Mouse (Mus musculus): ENCODE data around the gene Anks1.

The Anks1 gene

DNA sequence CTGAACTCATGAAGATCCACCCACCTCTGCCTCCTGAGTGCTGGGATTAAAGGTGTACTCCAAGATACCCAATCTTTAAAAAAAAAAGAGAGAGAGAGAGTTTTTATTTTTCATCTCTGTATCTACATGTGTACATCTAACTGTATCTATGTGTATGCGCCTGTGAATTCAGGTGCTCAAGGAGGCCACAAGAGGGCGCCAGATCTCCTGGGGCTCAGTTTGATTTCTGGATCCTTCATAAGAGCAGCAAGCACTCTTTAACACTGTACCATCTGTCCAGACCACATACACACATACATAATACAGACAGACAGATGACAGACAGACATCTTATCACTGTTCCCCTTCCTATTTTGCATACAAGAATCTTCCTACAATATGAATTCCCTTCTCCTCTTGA is 183.2 kb downstream of the Anks1 start:
- DNase-seq (ENCODE audit: low read depth, low spot score): no peak

DNA sequence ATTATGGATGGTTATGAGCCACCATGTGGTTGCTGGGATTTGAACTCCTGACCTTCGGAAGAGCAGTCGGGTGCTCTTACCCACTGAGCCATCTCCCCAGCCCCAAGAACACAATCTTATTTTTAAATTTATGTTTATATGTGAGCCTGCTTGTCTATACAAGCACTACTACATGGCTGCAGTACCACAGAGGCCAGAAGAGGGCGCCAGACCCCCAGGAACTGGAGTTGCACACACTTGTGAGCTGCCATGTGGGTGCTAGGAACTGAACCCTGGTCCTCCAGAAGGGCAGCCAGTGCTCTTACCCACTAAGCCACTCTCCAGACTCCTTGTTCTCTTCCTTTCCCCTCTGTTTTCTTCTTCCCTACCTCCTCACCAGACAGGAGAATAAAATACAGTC is 184.7 kb downstream of the Anks1 start:
- DNase-seq (ENCODE audit: low read depth, low spot score): no peak

DNA sequence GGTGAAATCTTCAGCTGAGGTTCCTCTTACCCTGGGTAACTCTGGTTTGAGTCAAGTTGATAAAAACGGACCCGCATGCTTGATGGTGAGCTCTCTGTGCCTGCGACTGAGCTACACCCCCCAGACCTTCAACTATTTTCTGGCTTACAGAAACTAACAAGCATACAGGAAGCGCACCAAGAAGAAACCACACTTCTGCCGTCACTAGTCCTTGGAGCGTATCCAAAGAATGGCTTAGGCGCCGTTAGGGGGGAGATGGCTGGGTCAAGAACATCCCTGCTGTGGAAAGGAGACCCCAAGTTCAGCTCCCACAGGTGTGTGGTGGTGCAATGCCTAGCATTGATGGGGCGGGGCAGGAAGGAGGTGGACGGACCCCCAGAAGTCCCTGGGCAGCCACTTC is 187.3 kb downstream of the Anks1 start:
- no peak for DNase-seq (ENCODE audit: low read depth, low spot score)

DNA sequence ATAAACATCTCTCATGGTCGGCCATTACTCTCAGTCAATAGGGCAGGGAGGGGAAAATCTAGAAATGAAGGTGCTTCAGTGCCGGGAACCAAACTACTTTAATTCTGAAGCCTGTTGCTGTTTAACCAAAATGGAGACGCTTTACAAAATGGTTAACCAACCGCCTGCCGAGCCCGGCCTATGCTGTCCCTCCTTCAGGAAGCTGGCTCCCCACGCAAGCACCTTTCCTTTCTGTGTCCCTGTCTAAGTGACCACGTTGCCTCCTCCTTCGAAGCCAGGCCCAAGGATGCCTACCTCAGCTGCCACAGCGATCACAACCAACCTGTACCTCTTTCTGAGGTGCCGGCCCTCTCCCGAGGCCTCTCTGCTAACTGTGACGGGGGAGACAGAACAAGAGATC is 188.2 kb downstream of the Anks1 start:
- no peak for DNase-seq (ENCODE audit: low read depth, low spot score)

DNA sequence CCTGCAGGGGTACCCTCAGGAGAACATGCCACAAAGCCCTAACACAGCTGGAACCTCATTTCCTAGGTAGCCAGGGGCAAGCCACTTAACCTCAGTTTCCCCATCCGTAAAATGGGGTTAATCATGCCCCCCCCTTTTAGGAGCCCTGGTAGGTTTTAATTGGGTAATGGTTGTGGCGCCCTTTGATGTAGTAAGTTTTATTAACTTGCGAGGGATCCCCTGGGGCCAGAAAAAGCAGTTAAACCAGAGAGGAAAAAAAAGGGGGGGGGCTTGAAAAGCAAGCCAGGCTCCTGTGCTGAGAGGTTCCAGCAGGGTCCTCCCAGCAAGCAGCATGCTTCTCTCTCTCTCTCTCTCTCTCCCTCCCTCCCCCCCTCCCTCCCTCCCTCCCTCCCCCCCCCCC is 190.0 kb downstream of the Anks1 start:
- DNase-seq (ENCODE audit: low read depth, low spot score): no peak

DNA sequence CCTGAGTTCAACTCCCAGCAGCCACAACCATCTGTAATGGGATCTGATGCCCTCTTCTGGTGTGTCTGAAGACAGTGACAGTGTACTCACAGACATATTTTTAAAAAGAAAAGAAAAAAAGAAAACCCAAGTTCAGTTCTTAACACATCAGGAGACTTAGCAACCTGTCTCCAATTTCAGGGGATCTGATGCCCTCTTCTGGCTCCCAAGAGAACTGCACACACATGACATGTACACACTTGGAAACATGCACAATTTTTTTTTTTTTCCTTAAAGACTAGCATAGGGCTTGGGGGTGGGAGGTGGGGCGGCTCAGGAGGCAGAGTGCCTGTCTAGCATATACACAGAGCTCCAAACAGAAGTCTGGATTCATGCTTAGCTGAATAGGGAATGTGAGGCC is 191.6 kb downstream of the Anks1 start:
- no peak for DNase-seq (ENCODE audit: low read depth, low spot score)

DNA sequence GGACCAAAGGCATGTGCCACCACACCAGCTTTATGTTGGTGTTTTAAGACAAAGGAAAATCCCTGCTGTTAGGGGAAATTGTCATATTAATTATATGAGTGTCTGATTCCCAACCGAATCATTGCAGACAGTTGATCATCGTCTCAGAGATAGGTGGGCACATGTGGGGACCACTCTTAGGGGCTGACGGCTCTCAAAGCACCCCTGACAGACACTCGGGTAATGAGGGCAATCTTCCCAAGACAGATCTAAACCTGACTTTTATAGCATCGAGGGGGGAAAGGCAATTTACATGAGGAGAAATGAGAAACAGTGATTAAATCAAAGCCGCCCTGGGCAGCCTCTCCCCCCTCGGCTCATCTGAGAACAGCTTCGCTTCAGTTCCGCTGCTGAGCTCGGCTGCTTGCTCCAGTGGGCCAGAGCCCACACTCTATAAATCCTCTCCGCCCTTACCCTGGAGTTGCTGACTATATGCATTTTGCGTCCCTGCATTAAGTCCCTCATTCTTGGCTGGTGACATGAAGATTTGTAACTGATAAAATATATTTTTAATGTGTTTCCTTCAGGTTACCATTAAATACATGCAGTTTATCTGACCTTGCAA is 192.3 kb downstream of the Anks1 start:
- no peak for DNase-seq (ENCODE audit: low read depth, low spot score)

DNA sequence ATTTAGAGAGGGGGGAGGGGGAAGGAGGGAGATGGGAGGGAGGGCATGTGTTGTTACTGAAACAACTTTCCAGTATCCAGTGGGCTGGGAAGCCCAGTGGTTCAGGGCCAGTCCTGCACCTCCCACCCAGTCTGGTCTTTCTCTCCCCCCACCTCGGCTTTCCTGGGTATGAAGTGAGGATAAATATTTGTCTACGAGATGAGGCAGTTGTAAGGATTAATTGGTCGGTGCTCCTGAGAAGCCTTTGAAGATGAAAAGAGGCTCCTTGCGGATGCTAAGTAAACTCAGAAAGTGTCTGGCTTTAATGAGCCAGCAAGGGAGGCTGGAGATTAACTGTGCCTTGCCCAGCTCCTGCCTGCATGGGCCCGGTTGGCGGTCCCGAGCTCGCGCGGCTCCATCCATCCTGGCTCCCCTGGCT is 192.8 kb downstream of the Anks1 start:
- DNase-seq (ENCODE audit: low read depth, low spot score): no peak

DNA sequence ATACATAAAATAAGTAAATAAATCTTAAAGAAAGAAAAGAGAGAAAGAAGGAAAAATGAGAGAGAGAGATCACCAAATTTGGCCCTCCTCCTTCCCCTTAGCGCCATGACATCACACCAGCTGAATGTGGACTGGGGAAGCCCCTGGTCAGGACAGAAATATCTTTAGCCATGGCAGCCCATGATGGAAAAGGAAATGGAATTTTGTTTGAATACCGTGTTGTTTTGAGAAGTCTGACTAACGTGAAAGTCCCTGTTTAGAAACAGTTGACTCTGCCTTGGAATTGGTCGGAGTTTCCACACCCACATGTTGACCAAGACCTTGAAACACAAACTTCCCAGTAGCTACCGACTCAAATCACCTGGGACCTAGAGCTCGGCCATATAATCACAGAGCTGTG is 195.3 kb downstream of the Anks1 start:
- DNase-seq (ENCODE audit: low read depth, low spot score): no peak

DNA sequence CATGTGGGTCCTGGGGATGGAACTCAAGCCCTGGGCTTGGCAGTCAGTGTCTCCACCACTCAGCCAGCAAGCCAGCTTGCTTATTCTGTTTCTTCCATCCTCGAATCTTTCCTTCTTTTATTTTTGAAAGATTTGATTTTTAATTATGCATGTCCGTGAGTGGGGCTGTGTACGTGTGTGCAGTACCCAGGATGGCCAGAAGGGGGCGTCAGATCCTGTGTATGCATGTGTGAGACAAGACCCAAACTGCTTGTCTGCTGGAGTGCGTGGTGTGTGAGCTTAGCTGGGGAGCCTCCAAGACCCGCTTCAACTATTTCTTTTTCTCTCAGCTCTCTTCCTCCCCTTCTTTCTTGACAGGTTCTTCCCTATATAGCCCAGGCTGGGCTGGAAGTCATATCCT is 197.2 kb downstream of the Anks1 start:
- DNase-seq (ENCODE audit: low read depth, low spot score): peak; percentile 62

DNA sequence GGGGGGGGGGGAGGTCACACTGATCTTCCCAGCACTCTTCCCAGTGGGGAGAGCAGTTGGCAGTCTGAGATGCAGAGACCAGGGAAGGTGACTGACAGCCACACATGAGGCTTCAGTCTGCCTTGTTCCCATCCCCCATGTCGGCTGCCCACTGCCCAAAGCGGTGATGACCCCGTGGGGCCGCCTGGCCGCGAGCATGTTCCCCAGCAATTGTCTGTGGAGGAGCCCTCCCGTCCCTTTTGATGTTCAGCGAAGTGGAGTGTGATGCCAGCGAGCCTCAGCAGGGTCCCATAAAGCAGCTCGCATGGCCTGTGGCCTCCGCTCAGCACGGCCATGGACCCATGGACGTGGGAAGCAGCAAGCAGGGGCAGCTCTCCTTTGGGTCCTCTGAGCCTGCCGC is 198.2 kb downstream of the Anks1 start:
- no peak for DNase-seq (ENCODE audit: low read depth, low spot score)

DNA sequence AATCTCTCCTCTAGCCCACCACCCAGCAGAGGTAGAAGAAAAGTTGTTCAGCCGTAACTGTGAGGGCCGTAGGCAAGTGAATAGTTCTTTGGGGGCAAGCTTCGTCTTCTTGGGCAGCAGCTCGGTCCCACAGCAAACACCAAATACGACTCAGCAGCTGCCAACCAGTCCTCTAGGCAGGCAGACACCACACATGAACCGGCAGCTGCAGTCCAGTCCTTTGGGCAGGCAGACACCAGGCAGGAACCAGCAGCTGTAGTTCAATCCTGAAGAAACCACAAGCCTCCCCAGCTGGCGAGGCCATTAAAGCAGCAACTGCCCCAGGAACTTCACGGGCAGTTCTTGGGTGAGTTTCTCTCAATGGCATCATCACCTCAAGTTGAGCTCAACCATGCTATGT is 203.2 kb downstream of the Anks1 start:
- DNase-seq (ENCODE audit: low read depth, low spot score): no peak
